Mouse (Mus musculus): ENCODE measurements around the gene Tbxa2r.

DNA sequence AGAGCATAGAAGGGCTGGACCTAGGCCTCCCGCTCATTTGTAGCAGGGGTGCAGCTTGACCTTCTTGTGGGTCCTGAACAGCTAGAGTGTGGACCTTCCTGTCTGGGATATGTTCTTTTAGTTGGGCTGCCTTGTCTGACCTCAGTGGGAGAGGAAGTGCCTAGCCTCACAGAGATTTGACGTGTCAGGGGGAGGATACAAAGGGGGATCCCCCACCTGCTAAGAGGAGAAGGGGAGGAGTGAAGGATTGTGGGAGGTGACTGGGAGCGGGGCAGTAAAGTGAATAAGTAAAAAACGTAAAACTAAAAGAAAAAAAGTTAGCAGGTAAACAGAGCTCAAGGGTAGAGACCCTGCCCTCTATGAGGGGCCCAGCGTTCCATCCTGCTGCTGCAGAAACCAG, 19.0 kb upstream of the Tbxa2r start:
- TF ChIP-seq CTCF (IDR thresholded peaks at IDR 0.05) = no peak
- TF ChIP-seq EP300 (IDR thresholded peaks at IDR 0.05) = no peak
